Comparison of ENCODE assay signal across 8 mouse cellular contexts in genomic region chr11:107275902-107276301, GRCm38 (mm10).
DNase-seq lines count a peak whose midpoint lies in the region; ATAC-seq and TF ChIP-seq lines count a peak whose summit lies in the region.

No protein-coding gene starts in this region.

- H3K9ac ChIP-seq in kidney, embryonic 16.5 days (replicated peaks; ENCODE audit: low read length): no peak overlapping the region
- no peak overlapping the region for H3K9ac ChIP-seq in stomach, postnatal 0 days (ENCODE audit: low read length)

- ATAC-seq in common myeloid progenitor, adult 5-6 weeks (replicated peaks; ENCODE audit: low read depth, poor library complexity, severe bottlenecking): peak; percentile 36; the same call in 1 of the 2 replicates
- peak; percentile 50; the same call in 1 of the 2 replicates for ATAC-seq in kidney, embryonic 16.5 days (ENCODE audit: low FRiP score, low TSS enrichment)
- ATAC-seq in stomach, postnatal 0 days (ENCODE audit: low FRiP score, low TSS enrichment): peak; percentile 63

- TF ChIP-seq EP300 in stomach, postnatal 0 days (optimal IDR thresholded peaks at IDR 0.05): no peak

- H3K4me2 ChIP-seq in kidney, embryonic 16.5 days (replicated peaks; ENCODE audit: low read depth, low read length): no peak overlapping the region
- H3K4me2 ChIP-seq in stomach, postnatal 0 days (replicated peaks; ENCODE audit: low read depth): no peak overlapping the region

- no peaks in the 10 kb centered on the region for H3K27me3 ChIP-seq in kidney, embryonic 16.5 days (ENCODE audit: insufficient read depth, low read length)
- H3K27me3 ChIP-seq in stomach, postnatal 0 days (ENCODE audit: control insufficient read depth, insufficient read depth, low read length): no peaks in the 10 kb centered on the region

- peak; percentile 86 for TF ChIP-seq CTCF in stomach, postnatal 0 days (IDR thresholded peaks at IDR 0.05; ENCODE audit: low read depth)

- H3K4me3 ChIP-seq in kidney, embryonic 16.5 days (ENCODE audit: low read length): no peak overlapping the region
- H3K4me3 ChIP-seq in stomach, postnatal 0 days (ENCODE audit: low read depth, low read length): no peak overlapping the region

- no peak overlapping the region for H3K27ac ChIP-seq in kidney, embryonic 16.5 days (ENCODE audit: low read length)
- no peak overlapping the region for H3K27ac ChIP-seq in stomach, postnatal 0 days (replicated peaks)

- 32% methylated on average over 6 of the region's 6 CpGs for WGBS in kidney, embryonic 16.5 days
- WGBS in stomach, postnatal 0 days: 28% methylated on average over 6 of the region's 6 CpGs

- H3K9me3 ChIP-seq in kidney, embryonic 16.5 days (ENCODE audit: low read length): no peaks in the 10 kb centered on the region
- no peaks in the 10 kb centered on the region for H3K9me3 ChIP-seq in stomach, postnatal 0 days (ENCODE audit: control insufficient read depth, low read length)

- peak; percentile 13 to 24 for DNase-seq in layer of hippocampus, adult 18-20 months (ENCODE audit: low spot score in 2 of 2)
- no peak for DNase-seq in layer of hippocampus, adult 11-12 months (ENCODE audit: low spot score)
- DNase-seq in adipocyte (ENCODE audit: low spot score): peak; percentile 53
- DNase-seq in heart, adult 8-10 months (ENCODE audit: low spot score): peak; percentile 73
- peak; percentile 63 for DNase-seq in lung, postnatal 14 days
- DNase-seq in stomach, postnatal 0 days (ENCODE audit: low spot score): peak; percentile 66

- peaks cover 7% of the 10 kb centered on the region for H3K4me1 ChIP-seq in kidney, embryonic 16.5 days (ENCODE audit: insufficient read depth, low read length)
- H3K4me1 ChIP-seq in stomach, postnatal 0 days (replicated peaks; ENCODE audit: control insufficient read depth, insufficient read depth): no peaks in the 10 kb centered on the region; the same call in 1 of the 2 replicates

- no peaks in the 10 kb centered on the region for H3K36me3 ChIP-seq in kidney, embryonic 16.5 days (ENCODE audit: insufficient read depth, low read length)
- H3K36me3 ChIP-seq in stomach, postnatal 0 days (ENCODE audit: control insufficient read depth, insufficient read depth, low read length): no peaks in the 10 kb centered on the region
